Mouse (Mus musculus): ENCODE data around the gene Notch2.

- no peak for TF ChIP-seq CTCF (IDR thresholded peaks at IDR 0.05; ENCODE audit: borderline replicate concordance, control insufficient read depth, extremely low read depth, insufficient read depth, low read length, poor library complexity)
- no peak for TF ChIP-seq POLR2A (IDR thresholded peaks at IDR 0.05; ENCODE audit: control insufficient read depth, extremely low read depth, insufficient read depth, low read length, poor library complexity)
These were observed 114.4 kb downstream of the Notch2 start for GRCm38 (mm10) chr3:98127775-98128174.

Measured in thymus, adult 2 months (tissue).